Mouse (Mus musculus): ENCODE data around the gene Gpr150.

DNA sequence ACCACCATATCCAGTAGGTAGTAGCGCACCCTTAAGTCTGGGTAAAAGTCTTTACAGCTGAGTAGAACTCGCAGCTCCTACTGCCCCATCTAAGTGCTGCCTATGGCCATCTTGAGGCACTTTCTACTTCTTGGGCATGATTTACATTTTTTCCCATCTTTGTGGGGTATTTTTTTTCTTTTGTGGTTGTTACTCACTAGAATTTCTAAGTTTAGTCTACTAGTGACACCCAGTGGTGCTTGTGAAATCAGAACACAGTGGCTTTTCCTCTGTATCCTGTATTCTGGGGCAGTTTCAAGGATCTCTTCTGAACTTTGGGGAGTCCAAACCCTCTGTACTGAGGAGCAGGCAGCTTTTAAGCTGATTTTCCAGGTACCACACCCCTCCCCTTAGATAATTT lies 35.0 kb downstream of the Gpr150 start:
- TF ChIP-seq CTCF (conservative IDR thresholded peaks at IDR 0.05 in 1 of 2, IDR thresholded peaks at IDR 0.05 in 1 of 2; ENCODE audit: low read depth in 2 of 2, low read length in 2 of 2): peak in 1 of 2 experiments; percentile 78; a peak in 2 of 4 replicates
- TF ChIP-seq POLR2A (IDR thresholded peaks at IDR 0.05; ENCODE audit: low read depth, low read length): no peak
- peak; percentile 63; the same call in 1 of the 2 replicates for TF ChIP-seq EP300 (IDR thresholded peaks at IDR 0.05; ENCODE audit: low read length)
- no peak for TF ChIP-seq RCOR1 (conservative IDR thresholded peaks at IDR 0.05; ENCODE audit: low read depth, low read length)
- no peak for TF ChIP-seq CHD2 (IDR thresholded peaks at IDR 0.05; ENCODE audit: low read length)
- peak; percentile 55 for TF ChIP-seq SMC3 (IDR thresholded peaks at IDR 0.05; ENCODE audit: low read depth, low read length)
- 0 out of 2 replicates have a peak, but pooled peaks have one; percentile 24 for TF ChIP-seq MAFK (IDR thresholded peaks at IDR 0.05; ENCODE audit: insufficient replicate concordance, low read length)
- no peak for TF ChIP-seq ZC3H11A (IDR thresholded peaks at IDR 0.05; ENCODE audit: low read depth, low read length)
- no peak for TF ChIP-seq E2F4 (IDR thresholded peaks at IDR 0.05; ENCODE audit: insufficient replicate concordance, low read depth, low read length)
- TF ChIP-seq ZNF384 (IDR thresholded peaks at IDR 0.05; ENCODE audit: low read depth, low read length): peak; percentile 96
- TF ChIP-seq ZKSCAN1 (IDR thresholded peaks at IDR 0.05; ENCODE audit: borderline replicate concordance, low read depth, low read length): no peak

All from CH12.LX (cell line).